Mouse (Mus musculus) intestine, embryonic 14.5 days (tissue): ENCODE results near the gene Hacl1. TPM values are rescaled to one million over a fixed set of nuclear protein-coding genes. Genes with fewer than 3 reads are reported as not detected.

Experiments
- ATAC-seq: fragments of 200-750 bp; cut with Nextera tagmentation; replicated peaks from 2 replicates; pipeline ENCODE4 v1.8.0; 2017; ENCODE audit warnings: low read depth, moderate number of reproducible peaks, moderate TSS enrichment, moderate library complexity; ENCODE audit not compliant: low FRiP score, low TSS enrichment
- DNase-seq: peaks from one replicate; pipeline ENCODE4 v3.0.0-alpha.2; 2018; ENCODE audit warnings: low spot score
- H3K27ac ChIP-seq: fragments of 300-500 bp; sonication (generic); 2 replicates; pipeline ENCODE4 v1.5.1; 2014; ENCODE audit warnings: low read depth, mild to moderate bottlenecking, control low read depth
- H3K27me3 ChIP-seq: fragments of 300-500 bp; sonication (generic); replicated peaks from 2 replicates; pipeline ENCODE4 v1.6.1; 2014; ENCODE audit warnings: low read length, control low read depth; ENCODE audit not compliant: control insufficient read depth, insufficient read depth
- H3K36me3 ChIP-seq: fragments of 300-500 bp; sonication (generic); 2 replicates; pipeline ENCODE4 v1.6.1; 2014; ENCODE audit warnings: low read length, control low read depth; ENCODE audit not compliant: control insufficient read depth, insufficient read depth
- H3K4me1 ChIP-seq: fragments of 300-500 bp; sonication (generic); replicated peaks from 2 replicates; pipeline ENCODE4 v1.6.1; 2014; ENCODE audit warnings: low read length, control low read depth, mixed read lengths; ENCODE audit not compliant: control insufficient read depth, insufficient read depth
- H3K4me2 ChIP-seq: fragments of 300-500 bp; sonication (generic); 2 replicates; pipeline ENCODE4 v1.6.1; 2014; ENCODE audit warnings: low read length
- H3K4me3 ChIP-seq: fragments of 300-500 bp; sonication (generic); 2 replicates; pipeline ENCODE4 v1.5.1; 2014; ENCODE audit warnings: low read depth, low read length, control low read depth, mixed read lengths
- H3K9ac ChIP-seq: fragments of 300-500 bp; sonication (generic); 2 replicates; pipeline ENCODE4 v1.6.1; 2014; ENCODE audit warnings: mild to moderate bottlenecking, low read length
- H3K9me3 ChIP-seq: fragments of 300-500 bp; sonication (generic); 2 replicates; pipeline ENCODE4 v1.6.1; 2016; ENCODE audit warnings: low read length, control low read depth; ENCODE audit not compliant: control insufficient read depth
- WGBS: fragments of 180-500 bp; shearing (Covaris S2); extraction: QIAGEN DNeasy Blood & Tissue Kit; methylation state at CpG from one replicate; pipeline ENCODE4 v1.1.7; 2014; 5-methylcytosine and 5-hydroxymethylcytosine counted together
- polyA plus RNA-seq: library from polyadenylated mRNA; unstranded; fragments of >200 nt; fragmentation: Nextera tagmentation; extraction: Ambion mirVana; gene quantifications from 2 replicates; pipeline ENCODE4 v1.2.1, GENCODE M21; 2014

Hacl1 gene
- polyA plus RNA-seq, 1 experiment from 2014 or later: 10.4 TPM

DNA sequence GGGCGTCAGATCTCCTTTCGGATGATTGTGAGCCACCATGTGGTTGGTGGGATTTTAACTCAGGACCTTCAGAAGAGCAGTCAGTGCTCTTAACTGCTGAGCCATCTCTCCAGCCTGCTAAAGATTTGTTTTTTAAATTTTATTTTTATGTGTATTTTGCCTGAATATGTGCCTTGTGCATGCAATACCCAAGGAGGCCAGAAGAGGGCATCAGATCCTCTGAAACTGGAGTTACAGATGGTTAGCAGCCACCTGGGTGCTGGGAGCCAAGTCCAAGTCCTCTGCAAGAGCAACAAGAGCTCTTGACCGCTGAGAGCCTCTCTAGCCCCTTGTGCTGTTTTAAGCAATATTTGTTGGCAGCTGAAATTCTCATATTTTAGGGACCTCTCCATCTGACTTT, 9.3 kb upstream of the Hacl1 start:
- WGBS: 93% methylated on average over 3 of the region's 3 CpGs

GRCm38 (mm10) chr14:31647991-31648390, 6.9 kb upstream of the Hacl1 start:
- H3K36me3 ChIP-seq: no peaks in the 10 kb centered on the region
- H3K27me3 ChIP-seq: no peaks in the 10 kb centered on the region
- DNase-seq (no peak), ATAC-seq (no peak)
- no peak overlapping the region for H3K27ac ChIP-seq
- no peaks in the 10 kb centered on the region for H3K4me1 ChIP-seq
- H3K4me3 ChIP-seq: no peak overlapping the region
- 88% methylated on average over 10 of the region's 10 CpGs for WGBS
- no peak overlapping the region for H3K9ac ChIP-seq
- no peaks in the 10 kb centered on the region for H3K9me3 ChIP-seq
- H3K4me2 ChIP-seq: no peak overlapping the region

More for the DNA sequence above, 9.3 kb upstream of the Hacl1 start:
- H3K4me2 ChIP-seq: no peak overlapping the region
- H3K27ac ChIP-seq: no peak overlapping the region
- no peak overlapping the region for H3K9ac ChIP-seq
- DNase-seq: no peak
- no peak overlapping the region for H3K4me3 ChIP-seq
- no peaks in the 10 kb centered on the region for H3K36me3 ChIP-seq
- H3K9me3 ChIP-seq: no peaks in the 10 kb centered on the region
- ATAC-seq: no peak
- H3K4me1 ChIP-seq: no peaks in the 10 kb centered on the region
- no peaks in the 10 kb centered on the region for H3K27me3 ChIP-seq

GRCm38 (mm10) chr14:31645920-31646319, 4.8 kb upstream of the Hacl1 start:
- Histone ChIP-seq H3K9ac (no peak overlapping the region), H3K9me3 (no peaks in the 10 kb centered on the region), H3K36me3 (no peaks in the 10 kb centered on the region), H3K27me3 (no peaks in the 10 kb centered on the region), H3K4me2 (no peak overlapping the region), H3K4me1 (peaks cover 6% of the 10 kb centered on the region; the same call in 1 of the 2 replicates), H3K27ac (no peak overlapping the region), H3K4me3 (no peak overlapping the region)
- no peak for DNase-seq
- 88% methylated on average over 7 of the region's 7 CpGs for WGBS
- ATAC-seq: no peak

GRCm38 (mm10) chr14:31644931-31645547, 4.0 kb upstream of the Hacl1 start:
- Histone ChIP-seq H3K27ac (no peak overlapping the region), H3K9me3 (no peaks in the 10 kb centered on the region), H3K4me2 (no peak overlapping the region), H3K9ac (no peak overlapping the region), H3K27me3 (no peaks in the 10 kb centered on the region), H3K4me3 (no peak overlapping the region), H3K36me3 (no peaks in the 10 kb centered on the region), H3K4me1 (peaks cover 9% of the 10 kb centered on the region; the same call in 1 of the 2 replicates)
- DNase-seq (no peak), ATAC-seq (no peak)
- 69% methylated on average over 3 of the region's 3 CpGs for WGBS

DNA sequence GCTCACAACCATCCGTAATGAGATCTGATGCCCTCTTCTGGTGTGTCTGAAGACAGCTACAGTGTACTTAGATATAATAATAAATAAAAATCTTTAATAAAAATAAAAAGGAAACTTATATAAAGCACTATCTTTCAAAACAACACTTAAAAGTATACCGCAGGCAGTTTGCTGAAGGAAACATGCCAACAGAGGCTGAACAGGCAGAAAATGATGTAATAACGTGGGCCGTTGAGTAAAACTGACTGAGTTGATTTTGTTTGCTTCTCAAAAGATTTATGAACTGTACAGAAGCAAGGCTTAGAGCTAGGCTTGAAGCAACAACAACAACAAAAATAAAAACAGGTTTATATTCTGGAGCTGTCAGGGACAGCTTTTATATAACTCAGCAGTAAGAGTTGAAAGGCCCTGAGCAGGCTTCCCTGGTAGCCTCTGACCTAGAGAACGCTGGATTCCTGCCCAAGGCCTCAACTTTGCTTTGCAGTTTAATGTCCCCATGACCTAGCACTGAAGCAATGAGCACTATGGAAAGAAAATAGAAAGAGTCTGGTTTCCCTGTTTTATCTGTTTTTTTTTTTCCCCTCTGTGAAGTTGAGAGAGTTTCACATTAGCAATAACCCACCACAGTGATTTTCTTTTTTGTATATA, 3.2 kb upstream of the Hacl1 start:
- 87% methylated on average over 5 of the region's 5 CpGs for WGBS
- no peaks in the 10 kb centered on the region for H3K36me3 ChIP-seq
- H3K9me3 ChIP-seq: no peaks in the 10 kb centered on the region
- ATAC-seq (no peak), DNase-seq (no peak)
- H3K9ac ChIP-seq: no peak overlapping the region
- no peak overlapping the region for H3K27ac ChIP-seq
- peaks cover 12% of the 10 kb centered on the region; the same call in 1 of the 2 replicates for H3K4me1 ChIP-seq
- no peak overlapping the region for H3K4me3 ChIP-seq
- H3K27me3 ChIP-seq: no peaks in the 10 kb centered on the region
- H3K4me2 ChIP-seq: no peak overlapping the region

GRCm38 (mm10) chr14:31641506-31642155, 545 bp upstream of the Hacl1 start:
- Histone ChIP-seq H3K27ac (0 out of 2 replicates have a peak overlapping the region, but pooled peaks have one; percentile 91), H3K4me1 (peaks cover 12% of the 10 kb centered on the region; the same call in 1 of the 2 replicates), H3K9ac (peak overlapping the region; percentile 67), H3K4me2 (peak overlapping the region; percentile 96), H3K4me3 (peak overlapping the region; percentile 82), H3K27me3 (no peaks in the 10 kb centered on the region), H3K9me3 (no peaks in the 10 kb centered on the region), H3K36me3 (no peaks in the 10 kb centered on the region)
- WGBS: 66% methylated on average over 9 of the region's 9 CpGs
- DNase-seq (no peak), ATAC-seq (no peak)

- no peaks in the 10 kb centered on the region for H3K27me3 ChIP-seq
- peaks cover 12% of the 10 kb centered on the region; the same call in 1 of the 2 replicates for H3K4me1 ChIP-seq
- peak; percentile 49; the same call in 1 of the 2 replicates for ATAC-seq
- 3% methylated on average over 26 of the region's 26 CpGs for WGBS
- no peak for DNase-seq
- peak within 1 kb of the TSS; percentile 82 for H3K4me3 ChIP-seq
- peak within 1 kb of the TSS; percentile 67 for H3K9ac ChIP-seq
- H3K9me3 ChIP-seq: no peaks in the 10 kb centered on the region
- no peaks in the 10 kb centered on the region for H3K36me3 ChIP-seq
- H3K4me2 ChIP-seq: peak within 1 kb of the TSS; percentile 96
- H3K27ac ChIP-seq: peak within 1 kb of the TSS; percentile 91
Measured at GRCm38 (mm10) chr14:31640346-31640889, 668 bp downstream of the Hacl1 start, which contains the start of gene Gm49387. TSS of gene Gm49387 (minus strand) at chr14:31640878.

DNA sequence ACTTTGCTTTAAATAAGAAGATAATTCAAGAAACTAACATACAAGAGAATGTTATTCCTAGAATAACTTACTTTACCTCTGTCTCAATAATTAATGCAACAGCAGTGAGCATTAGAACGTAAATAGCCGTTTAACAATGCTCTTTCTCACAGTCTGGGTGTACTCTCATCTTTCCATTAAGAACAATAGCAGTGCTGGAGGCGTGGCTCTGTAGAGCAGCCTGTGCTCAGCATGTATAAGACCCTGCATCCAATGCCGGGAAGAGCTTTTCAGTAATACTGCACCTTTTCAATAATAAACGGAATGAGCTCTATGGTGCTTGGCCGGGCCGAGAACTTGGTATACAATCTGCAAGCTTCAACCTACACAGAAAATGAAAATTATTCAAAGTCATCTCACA, 10.4 kb downstream of the Hacl1 start:
- no peaks in the 10 kb centered on the region for H3K9me3 ChIP-seq
- ATAC-seq (no peak), DNase-seq (no peak)
- no peaks in the 10 kb centered on the region for H3K4me1 ChIP-seq
- no peak overlapping the region for H3K4me2 ChIP-seq
- H3K9ac ChIP-seq: no peak overlapping the region
- H3K4me3 ChIP-seq: no peak overlapping the region
- 80% methylated on average over 7 of the region's 7 CpGs for WGBS
- H3K27ac ChIP-seq: no peak overlapping the region
- no peaks in the 10 kb centered on the region for H3K27me3 ChIP-seq
- no peaks in the 10 kb centered on the region for H3K36me3 ChIP-seq
